18 mouse cellular contexts compared by ENCODE assay signal in genomic region chr7:92292918-92293518, GRCm38 (mm10).
"Had no signal": no experiment of that assay in that cellular context is flagged by ENCODE, and none has a peak within 500 bp of the region (broad histone marks: within the 10 kb centered on the region; RNA-seq: fewer than 3 reads in every experiment).

No protein-coding gene starts in this region.

- ATAC-seq: liver, postnatal 0 days; lung, postnatal 0 days; midbrain, embryonic 15.5 days had no signal

- H3K4me3 ChIP-seq: liver, embryonic 13.5 days; liver, embryonic 15.5 days; lung, embryonic 15.5 days; megakaryocyte, embryonic 14.5 days; midbrain, embryonic 13.5 days; midbrain, embryonic 15.5 days had no signal

- H3K9me3 ChIP-seq: liver, embryonic 13.5 days; liver, embryonic 15.5 days; lung, embryonic 15.5 days; megakaryocyte, embryonic 14.5 days; midbrain, embryonic 13.5 days; midbrain, embryonic 15.5 days had no signal

- H3K36me3 ChIP-seq: liver, embryonic 13.5 days; liver, embryonic 15.5 days; lung, embryonic 15.5 days; midbrain, embryonic 13.5 days; midbrain, embryonic 15.5 days had no signal

- H3K9ac ChIP-seq: liver, embryonic 13.5 days; liver, embryonic 15.5 days; liver, postnatal 0 days; lung, embryonic 15.5 days; midbrain, embryonic 13.5 days; midbrain, embryonic 15.5 days had no signal

- H3K4me1 ChIP-seq: liver, embryonic 13.5 days; liver, embryonic 15.5 days; lung, embryonic 15.5 days; megakaryocyte, embryonic 14.5 days; midbrain, embryonic 13.5 days; midbrain, embryonic 15.5 days had no signal

- DNase-seq: liver, embryonic 13.5 days; liver, postnatal 0 days; lung, adult 2 months; lung, postnatal 14 days; lung, postnatal 36 days; right cerebral cortex, postnatal 14 days; thymus, adult 2 months; thymus, postnatal 25 days; thymus, postnatal 4 days had no signal

- H3K27me3 ChIP-seq: liver, embryonic 13.5 days; liver, embryonic 15.5 days; lung, embryonic 15.5 days; megakaryocyte, embryonic 14.5 days; midbrain, embryonic 13.5 days; midbrain, embryonic 15.5 days had no signal

- H3K27ac ChIP-seq: liver, embryonic 13.5 days; liver, embryonic 15.5 days; lung, embryonic 15.5 days; macrophage; midbrain, embryonic 13.5 days; midbrain, embryonic 15.5 days had no signal

- H3K4me2 ChIP-seq: liver, embryonic 11.5 days; liver, embryonic 13.5 days; liver, embryonic 15.5 days; lung, embryonic 15.5 days; midbrain, embryonic 11.5 days; midbrain, embryonic 13.5 days; midbrain, embryonic 15.5 days had no signal
